Mouse (Mus musculus): ENCODE measurements around the gene Piezo1.

Piezo1 gene

GRCm38 (mm10) chr8:122571153-122571552 lies 20.0 kb upstream of the Piezo1 start:
- DNase-seq (ENCODE audit: inconsistent ontology term), result no peak

DNA sequence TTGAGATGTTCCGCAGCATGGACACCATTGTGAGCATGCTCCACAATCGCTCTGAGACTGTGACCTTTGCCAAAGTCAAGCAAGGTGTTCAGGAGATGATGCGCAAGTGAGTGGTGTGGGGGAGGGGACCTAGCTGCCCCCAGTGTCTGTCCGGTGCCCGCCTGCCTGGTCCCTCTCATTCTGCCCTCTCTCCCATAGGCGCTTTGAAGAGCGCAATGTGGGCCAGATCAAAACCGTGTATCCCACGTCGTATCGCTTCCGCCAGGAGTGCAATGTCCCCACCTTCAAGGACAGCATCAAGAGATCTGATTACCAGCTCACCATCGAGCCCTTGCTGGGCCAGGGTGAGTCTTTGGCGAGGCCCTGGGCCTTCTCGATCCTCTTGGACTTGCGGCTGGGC lies 18.9 kb upstream of the Piezo1 start:
- no peak for DNase-seq (ENCODE audit: inconsistent ontology term)

- no peak for DNase-seq (ENCODE audit: inconsistent ontology term)
These were observed 18.2 kb upstream of the Piezo1 start for GRCm38 (mm10) chr8:122569329-122569728.

DNA sequence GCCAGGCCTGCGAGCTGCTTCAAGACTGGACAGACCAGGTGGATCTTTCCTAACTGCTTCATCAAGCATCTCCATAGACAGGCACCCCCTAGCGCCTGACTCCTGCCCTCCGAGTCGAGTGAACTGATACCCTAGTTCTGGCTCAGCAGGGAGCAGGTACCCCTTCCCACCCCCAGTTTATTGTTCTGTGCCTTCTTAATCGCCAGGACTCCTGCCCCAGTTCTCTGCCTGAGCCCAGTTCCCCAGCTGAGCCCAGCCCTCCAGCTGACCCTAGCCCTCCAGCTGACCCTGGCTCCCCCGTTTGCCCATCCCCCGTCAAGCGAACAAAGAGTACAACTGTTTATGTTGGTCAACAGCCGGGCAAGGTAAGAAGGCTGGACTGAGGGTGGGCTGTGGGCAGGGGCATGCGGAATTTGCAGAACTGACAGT lies 17.8 kb upstream of the Piezo1 start:
- DNase-seq (ENCODE audit: inconsistent ontology term), result no peak

DNA sequence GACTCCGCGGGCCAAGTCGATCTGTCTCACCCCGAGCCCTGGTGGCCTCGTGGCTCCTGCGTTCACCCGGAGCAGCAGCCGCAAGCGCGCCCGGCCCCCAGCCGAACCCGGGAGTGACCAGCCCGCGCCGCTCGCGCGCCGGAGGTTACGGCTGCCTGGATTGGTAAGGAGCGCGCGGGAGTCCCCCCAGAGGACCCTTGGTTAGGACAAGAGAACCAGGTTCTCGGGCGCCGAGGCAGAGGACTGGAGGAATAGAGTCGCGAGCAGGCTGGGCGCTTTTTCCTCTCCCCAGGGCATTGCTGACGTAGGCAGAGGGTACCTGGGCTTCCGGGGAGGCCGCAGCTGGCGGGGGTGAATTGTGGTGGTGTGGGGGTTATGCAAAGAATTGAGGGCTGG lies 17.0 kb upstream of the Piezo1 start:
- no peak for DNase-seq (ENCODE audit: inconsistent ontology term)

DNA sequence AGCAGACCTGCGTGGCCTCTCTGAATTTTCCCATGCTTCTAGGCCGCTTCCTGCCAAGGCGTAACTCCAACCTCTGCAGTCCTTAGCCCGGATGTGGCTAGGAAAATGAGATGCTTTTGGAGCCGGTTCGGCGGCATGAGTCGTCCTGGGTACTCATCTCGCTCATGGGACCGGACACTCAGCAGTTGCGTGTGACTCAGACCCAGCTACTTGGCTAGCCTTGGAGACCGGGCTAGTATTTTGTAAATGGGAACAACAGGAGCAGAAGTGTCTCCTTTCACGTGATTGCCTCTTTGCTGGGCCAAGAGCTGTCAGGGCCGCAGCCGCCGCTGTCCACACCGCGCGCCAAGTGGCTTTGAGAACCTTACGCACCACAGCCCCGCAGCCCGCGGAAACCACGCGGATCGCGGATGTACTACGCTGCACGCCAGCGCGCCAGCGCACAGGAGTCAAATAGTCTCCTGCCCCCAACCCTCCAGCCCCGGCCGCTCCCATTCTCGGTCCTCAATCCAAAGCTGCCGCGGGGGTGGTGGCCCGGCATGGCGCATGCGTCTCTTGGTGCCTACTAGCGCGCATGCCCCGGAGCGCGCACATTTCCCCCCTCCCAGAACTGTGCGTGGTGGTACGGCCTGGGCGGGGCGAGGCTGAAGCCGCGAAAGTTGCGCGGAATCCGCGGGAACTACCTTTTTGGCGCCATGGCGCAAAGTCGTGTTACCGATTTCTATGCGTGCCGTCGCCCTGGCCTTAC lies 16.4 kb upstream of the Piezo1 start, which contains the start of gene Cdt1:
Gene Cdt1, plus strand, starts transcription at position 655 of the 748 bp plus-strand sequence.
- DNase-seq (ENCODE audit: inconsistent ontology term), result peak; percentile 98

DNA sequence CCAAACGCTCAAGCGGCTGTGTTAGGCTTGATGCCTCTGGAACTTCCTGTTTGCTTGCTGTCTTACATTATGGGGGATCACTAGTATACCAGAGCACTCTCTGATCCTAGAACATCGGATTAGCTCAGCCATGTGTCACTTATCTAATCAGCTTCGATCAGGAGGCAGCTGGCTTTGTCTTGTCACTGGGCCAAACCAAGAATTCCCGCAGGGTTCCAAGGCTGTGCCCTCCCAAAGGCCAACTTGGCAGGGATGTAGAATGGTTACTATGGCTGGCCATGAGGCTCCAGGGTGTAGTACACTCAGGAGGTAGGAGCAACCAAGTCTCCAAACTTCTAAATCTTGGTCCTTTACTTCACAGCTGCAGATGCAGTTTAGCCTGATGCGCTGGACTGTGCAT lies 15.6 kb upstream of the Piezo1 start:
- peak; percentile 79 for DNase-seq (ENCODE audit: inconsistent ontology term)

GRCm38 (mm10) chr8:122564363-122565352 lies 13.5 kb upstream of the Piezo1 start:
- DNase-seq (ENCODE audit: inconsistent ontology term), result no peak

DNA sequence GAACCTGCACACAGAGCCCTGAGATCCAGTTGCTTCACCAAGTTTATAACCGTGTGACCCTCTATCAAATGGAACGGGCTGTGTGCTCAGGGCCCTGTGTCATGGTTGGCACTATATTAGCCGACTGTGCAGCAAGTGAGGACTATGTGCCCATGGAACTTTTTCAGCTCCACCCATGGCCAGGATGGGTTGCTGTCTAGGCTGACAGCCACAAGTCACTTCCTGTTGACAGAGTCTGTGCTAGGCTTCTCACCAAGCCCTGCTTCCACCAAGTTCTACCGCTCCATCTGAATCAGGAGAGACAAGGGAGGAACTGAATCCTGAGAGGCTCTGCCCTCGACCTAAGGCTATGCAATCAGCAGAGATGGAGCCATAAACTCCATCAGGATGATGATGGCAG lies 10.1 kb upstream of the Piezo1 start:
- no peak for DNase-seq (ENCODE audit: inconsistent ontology term)

- DNase-seq (ENCODE audit: inconsistent ontology term), result peak; percentile 73
These were observed 7.7 kb upstream of the Piezo1 start for GRCm38 (mm10) chr8:122558671-122559349.

DNA sequence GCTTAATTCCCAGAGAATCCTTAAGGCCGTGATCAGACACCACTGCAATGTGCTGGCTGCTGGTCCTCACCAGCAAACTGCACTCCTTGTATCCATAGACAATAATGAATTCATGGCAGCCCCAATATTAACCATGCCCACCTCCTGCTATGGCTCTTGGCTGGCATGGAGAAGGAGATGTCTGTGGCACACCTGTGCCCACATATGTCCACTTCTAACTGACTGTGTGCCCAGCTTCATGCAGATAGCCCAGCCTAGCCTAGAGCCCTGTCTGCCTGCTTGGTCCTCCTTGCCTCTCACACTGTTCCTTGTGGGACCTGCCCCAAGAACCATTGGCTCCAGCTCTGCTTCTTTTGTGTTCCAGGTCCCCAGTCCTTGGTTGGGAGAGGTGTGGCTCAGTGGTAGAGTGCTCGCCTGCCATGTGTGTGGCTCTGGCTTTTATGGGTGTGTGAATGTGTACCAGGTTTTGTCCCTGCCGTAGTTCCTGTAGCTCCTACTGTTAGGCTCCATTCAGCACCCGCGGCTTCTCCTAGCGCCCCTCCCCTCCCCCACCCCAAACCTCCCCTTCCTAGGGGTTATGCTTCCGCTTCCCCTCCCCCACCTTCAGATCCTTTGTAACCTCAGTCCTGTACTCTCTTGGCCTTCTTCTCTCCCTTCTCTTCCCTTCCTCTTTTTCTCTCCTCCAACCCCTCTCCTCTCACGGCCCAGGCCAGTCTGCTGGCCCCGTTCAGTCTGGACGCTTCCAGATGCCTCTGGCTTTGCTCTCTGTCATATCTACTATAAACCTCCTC lies 6.3 kb upstream of the Piezo1 start:
- no peak for DNase-seq (ENCODE audit: inconsistent ontology term)

GRCm38 (mm10) chr8:122556030-122557009 lies 5.2 kb upstream of the Piezo1 start:
- DNase-seq (ENCODE audit: inconsistent ontology term), result peak; percentile 87

GRCm38 (mm10) chr8:122554786-122555185 lies 3.7 kb upstream of the Piezo1 start:
- no peak for DNase-seq (ENCODE audit: inconsistent ontology term)

GRCm38 (mm10) chr8:122550995-122551264 lies 199 bp downstream of the Piezo1 start:
- no peak for DNase-seq (ENCODE audit: inconsistent ontology term)

GRCm38 (mm10) chr8:122550234-122550994 lies 715 bp downstream of the Piezo1 start:
- peak; percentile 86 for DNase-seq (ENCODE audit: inconsistent ontology term)

DNA sequence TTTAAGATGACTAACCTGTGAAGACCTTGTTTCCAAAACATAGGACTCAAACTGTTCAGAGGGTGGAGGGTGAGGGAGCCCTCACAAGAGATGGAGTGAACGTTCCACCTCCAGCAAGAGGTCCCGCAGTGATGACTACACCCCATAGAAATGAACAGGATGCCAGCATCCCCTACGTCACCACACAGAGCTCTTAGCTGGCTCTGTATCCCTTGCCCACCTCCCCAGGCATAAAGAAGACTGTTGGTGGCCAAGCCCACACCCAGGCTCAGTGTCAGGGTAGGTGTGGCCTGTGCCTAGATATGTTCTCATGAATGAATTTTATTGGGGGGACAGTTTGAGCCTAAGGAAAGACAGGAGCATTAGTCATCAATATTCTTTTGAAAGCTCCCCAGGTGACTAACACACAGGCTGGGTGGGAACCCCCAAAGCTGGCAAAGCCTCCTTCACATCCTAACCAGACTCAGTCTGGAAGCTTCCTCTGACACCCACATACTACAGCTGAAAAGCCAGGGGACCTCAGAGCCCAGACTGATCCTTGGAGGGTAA lies 2.2 kb downstream of the Piezo1 start:
- peak; percentile 59 for DNase-seq (ENCODE audit: inconsistent ontology term)

DNA sequence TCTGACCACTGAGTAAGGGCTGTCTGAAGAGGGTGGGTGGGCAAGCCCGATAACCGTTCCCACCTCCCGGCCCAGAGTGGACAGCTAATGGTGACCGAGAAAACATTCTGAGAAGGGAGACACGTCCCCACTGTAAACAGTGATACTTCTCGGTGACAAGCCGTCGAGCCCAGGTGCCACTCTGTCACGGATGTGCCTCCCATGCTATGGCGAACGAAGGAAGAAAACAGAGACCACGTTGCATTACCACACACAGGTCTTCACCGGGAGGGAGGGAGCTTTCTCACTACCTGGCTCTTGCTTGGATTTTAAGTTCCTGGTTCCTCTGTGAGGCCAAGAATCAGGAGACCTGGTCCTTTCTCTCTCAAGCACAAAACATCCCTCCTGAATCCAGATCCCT lies 2.8 kb downstream of the Piezo1 start:
- DNase-seq (ENCODE audit: inconsistent ontology term), result no peak

DNA sequence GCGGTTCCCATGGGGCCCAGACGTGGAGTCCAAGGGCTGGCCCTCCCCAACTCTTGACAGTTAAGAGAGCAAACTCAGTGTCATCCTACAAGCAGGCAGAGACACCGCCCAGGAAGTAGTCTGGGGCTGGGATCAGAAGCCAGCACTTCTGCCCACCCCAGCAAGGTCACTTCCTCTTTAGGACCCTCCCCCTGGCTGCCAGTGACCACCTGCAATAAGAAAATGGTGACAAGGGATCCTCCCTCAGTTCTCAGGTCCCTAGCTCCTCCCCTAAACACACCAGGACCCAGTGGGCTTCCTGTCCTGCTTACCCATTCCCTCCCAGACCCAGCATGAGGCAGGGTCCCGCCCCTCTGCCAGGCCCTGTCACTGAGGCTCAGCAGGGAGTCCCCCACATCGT lies 3.3 kb downstream of the Piezo1 start:
- no peak for DNase-seq (ENCODE audit: inconsistent ontology term)

- peak; percentile 68 for DNase-seq (ENCODE audit: inconsistent ontology term)
These were observed 4.2 kb downstream of the Piezo1 start for GRCm38 (mm10) chr8:122546811-122547453.
